Mouse (Mus musculus): ENCODE results near the gene Tsc22d4. TPM values are rescaled to one million over a fixed set of nuclear protein-coding genes. Genes with fewer than 3 reads are reported as not detected.
A peak's percentile ranks its signal among the peaks of the same experiment; 100 is the strongest.

The Tsc22d4 gene
- polyA plus RNA-seq, 2 experiments = 23.0 to 49.7 TPM

DNA sequence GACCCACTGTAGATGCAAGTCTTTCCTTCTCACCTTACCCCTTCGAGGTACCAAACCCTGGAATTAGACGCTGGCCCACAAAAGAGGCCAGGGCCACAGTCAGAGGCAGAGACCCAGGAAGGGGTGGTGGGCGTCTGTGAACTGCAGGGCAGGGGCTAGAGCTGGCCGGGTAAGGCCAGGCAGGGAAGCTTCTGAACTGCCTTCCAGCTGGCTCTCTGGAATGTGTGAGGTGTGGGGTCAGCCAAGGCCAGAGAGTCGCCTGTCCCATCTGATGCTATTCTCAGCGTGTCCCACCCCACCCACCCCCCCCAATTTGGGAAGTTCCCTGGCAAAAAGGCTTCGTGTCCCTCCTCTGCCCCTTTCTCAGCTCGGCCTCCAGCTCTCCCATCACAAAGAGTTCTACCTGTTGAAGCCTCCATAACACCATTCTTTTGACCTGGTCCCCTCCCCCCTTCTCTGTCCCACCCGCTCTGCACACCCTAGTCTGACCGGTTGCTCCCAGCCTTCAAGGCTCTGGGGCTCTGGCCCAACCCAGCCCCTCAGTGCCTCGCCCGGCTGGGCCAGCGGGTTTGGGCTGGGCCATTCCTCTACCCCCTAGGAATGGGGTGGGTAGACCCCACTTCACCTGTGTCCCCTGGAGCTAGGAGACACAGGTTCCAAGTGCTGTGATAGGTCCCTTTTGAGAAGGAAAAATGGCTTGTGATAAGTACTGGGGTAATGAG lies 7.7 kb downstream of the Tsc22d4 start:
- no peaks in the 10 kb centered on the region for H3K27me3 ChIP-seq (ENCODE audit: control insufficient read depth, insufficient read depth, low read length)
- no peak for DNase-seq (ENCODE audit: low read depth in 3 of 3, low spot score in 3 of 3)
- TF ChIP-seq CTCF (IDR thresholded peaks at IDR 0.05; ENCODE audit: low read depth) (no peak), EP300 (IDR thresholded peaks at IDR 0.05; ENCODE audit: low read depth) (no peak)
- H3K9me3 ChIP-seq (ENCODE audit: control insufficient read depth, low read length) = no peaks in the 10 kb centered on the region
- H3K9ac ChIP-seq (replicated peaks) = no peak overlapping the region
- WGBS (ENCODE audit: insufficient replicate concordance) = 84% methylated on average over 13 of the region's 13 CpGs
- H3K27ac ChIP-seq = no peak overlapping the region
- no peak overlapping the region for H3K4me3 ChIP-seq (ENCODE audit: insufficient read depth in 1 of 2, low read depth in 2 of 2, low read length in 2 of 2)
- H3K36me3 ChIP-seq (replicated peaks; ENCODE audit: control insufficient read depth, insufficient read depth, low read depth) = peaks cover 49% of the 10 kb centered on the region
- peaks cover 10 to 15% of the 10 kb centered on the region in 2 experiments for H3K4me1 ChIP-seq (replicated peaks; ENCODE audit: control insufficient read depth in 2 of 2, insufficient read depth in 2 of 2, low read length in 1 of 2)
- H3K4me2 ChIP-seq (ENCODE audit: low read depth) = no peak overlapping the region
- no peak for ATAC-seq (ENCODE audit: insufficient read depth)

DNA sequence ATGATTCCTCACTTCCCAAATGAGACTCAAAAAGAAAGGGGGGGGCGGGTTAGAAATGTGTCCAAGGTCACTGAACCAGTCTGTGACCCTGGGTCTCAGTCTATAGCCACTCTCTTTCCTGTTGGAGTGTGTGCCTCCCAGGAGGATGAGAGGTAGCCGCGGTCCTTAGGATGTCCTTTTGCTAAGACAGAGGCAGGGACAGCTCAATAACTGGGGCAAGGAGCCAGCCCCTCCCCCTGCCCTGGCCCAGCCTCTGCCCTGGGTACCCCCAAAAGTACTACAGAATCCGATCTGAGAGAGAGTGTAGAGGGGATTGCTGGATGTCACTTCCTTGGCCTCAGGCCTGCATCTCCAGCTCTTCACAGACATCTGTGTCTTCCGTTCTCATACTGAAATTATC lies 9.9 kb downstream of the Tsc22d4 start:
- no peak for ATAC-seq (ENCODE audit: insufficient read depth)
- H3K4me3 ChIP-seq (ENCODE audit: insufficient read depth in 1 of 2, low read depth in 2 of 2, low read length in 2 of 2) = no peak overlapping the region
- no peak overlapping the region for H3K27ac ChIP-seq
- no peak for DNase-seq (ENCODE audit: low read depth in 3 of 3, low spot score in 3 of 3)
- 85% methylated on average over 5 of the region's 5 CpGs for WGBS (ENCODE audit: insufficient replicate concordance)
- H3K27me3 ChIP-seq (ENCODE audit: control insufficient read depth, insufficient read depth, low read length) = no peaks in the 10 kb centered on the region
- no peak for TF ChIP-seq EP300 (IDR thresholded peaks at IDR 0.05; ENCODE audit: low read depth)
- H3K9ac ChIP-seq (replicated peaks) = no peak overlapping the region
- no peak overlapping the region for H3K4me2 ChIP-seq (ENCODE audit: low read depth)
- H3K9me3 ChIP-seq (ENCODE audit: control insufficient read depth, low read length) = no peaks in the 10 kb centered on the region
- no peaks in the 10 kb centered on the region for H3K4me1 ChIP-seq (replicated peaks; ENCODE audit: control insufficient read depth in 2 of 2, insufficient read depth in 2 of 2, low read length in 1 of 2)
- H3K36me3 ChIP-seq (replicated peaks; ENCODE audit: control insufficient read depth, insufficient read depth, low read depth) = peaks cover 59% of the 10 kb centered on the region

DNA sequence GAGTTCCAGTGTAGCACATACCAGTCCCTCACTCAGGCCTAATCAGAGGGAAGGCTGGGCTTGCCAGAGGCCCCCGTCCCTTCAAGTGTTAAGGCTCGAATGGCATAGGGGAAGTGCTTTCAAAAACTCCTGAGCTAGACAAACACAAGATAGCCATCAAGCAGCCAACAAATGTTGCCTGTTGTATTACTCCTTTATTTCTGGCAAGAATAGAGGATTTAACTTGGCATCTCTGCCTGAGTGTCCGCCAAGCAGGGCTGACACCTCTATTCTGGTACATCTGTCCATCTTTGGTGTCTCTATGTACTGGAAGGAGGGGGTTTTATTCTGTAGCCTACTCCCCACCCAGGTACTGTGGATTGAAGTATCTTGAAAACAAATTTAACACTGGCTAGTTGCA lies 10.6 kb downstream of the Tsc22d4 start:
- Histone ChIP-seq H3K9me3 (ENCODE audit: control insufficient read depth, low read length) (no peaks in the 10 kb centered on the region), H3K4me1 (replicated peaks; ENCODE audit: control insufficient read depth in 2 of 2, insufficient read depth in 2 of 2, low read length in 1 of 2) (no peaks in the 10 kb centered on the region), H3K4me2 (ENCODE audit: low read depth) (no peak overlapping the region), H3K27me3 (ENCODE audit: control insufficient read depth, insufficient read depth, low read length) (no peaks in the 10 kb centered on the region), H3K36me3 (replicated peaks; ENCODE audit: control insufficient read depth, insufficient read depth, low read depth) (peaks cover 53% of the 10 kb centered on the region), H3K4me3 (ENCODE audit: insufficient read depth in 1 of 2, low read depth in 2 of 2, low read length in 2 of 2) (no peak overlapping the region), H3K27ac (no peak overlapping the region), H3K9ac (replicated peaks) (no peak overlapping the region)
- WGBS (ENCODE audit: insufficient replicate concordance) = 61% methylated on average over 3 of the region's 3 CpGs
- ATAC-seq (ENCODE audit: insufficient read depth) = no peak
- DNase-seq (ENCODE audit: low read depth in 3 of 3, low spot score in 3 of 3) = no peak
- no peak for TF ChIP-seq EP300 (IDR thresholded peaks at IDR 0.05; ENCODE audit: low read depth)
- no peak for TF ChIP-seq CTCF (IDR thresholded peaks at IDR 0.05; ENCODE audit: low read depth)

DNA sequence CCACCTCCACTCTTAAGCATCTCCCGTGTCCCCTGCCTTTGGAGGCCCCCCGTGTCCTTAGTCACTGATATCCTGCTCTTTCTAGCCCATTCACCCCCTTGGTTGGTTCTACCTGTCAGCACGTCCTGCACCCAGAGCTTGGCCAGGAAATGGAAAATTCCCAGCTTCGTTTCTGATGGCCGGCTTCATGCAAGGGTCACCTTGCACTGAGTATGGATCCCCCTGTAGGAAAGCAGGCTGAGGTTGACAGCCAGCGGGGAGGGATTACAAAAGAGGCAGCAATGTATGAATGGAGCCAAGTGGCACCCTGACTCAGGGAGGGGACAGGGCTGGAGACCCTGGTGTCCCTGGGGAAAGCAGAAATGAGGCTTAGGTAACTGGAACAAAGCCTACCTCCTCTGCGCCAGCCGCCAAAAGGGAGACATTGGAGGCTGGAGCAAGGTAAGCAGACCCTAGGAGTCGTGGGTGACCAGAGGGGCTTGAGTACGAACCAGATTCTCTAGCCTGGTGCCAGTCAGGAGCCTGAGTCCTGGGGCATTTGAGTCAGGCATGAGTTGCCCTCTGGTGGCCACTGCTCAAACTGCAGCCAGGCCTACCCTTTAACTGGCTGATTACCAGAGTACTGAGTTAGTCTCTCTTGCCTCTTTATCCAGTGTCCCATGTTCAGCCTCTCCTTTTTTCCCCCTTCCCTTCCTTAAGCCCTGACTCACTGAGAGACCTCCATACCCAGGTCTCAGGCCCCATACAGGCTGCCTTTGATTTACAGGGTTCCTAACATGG lies 11.5 kb downstream of the Tsc22d4 start:
- WGBS (ENCODE audit: insufficient replicate concordance) = 54% methylated on average over 10 of the region's 10 CpGs
- H3K4me3 ChIP-seq (ENCODE audit: insufficient read depth in 1 of 2, low read depth in 2 of 2, low read length in 2 of 2) = no peak overlapping the region
- DNase-seq (ENCODE audit: low read depth in 3 of 3, low spot score in 3 of 3) (peak in 2 of 3 experiments; percentile 65 to 71), ATAC-seq (ENCODE audit: insufficient read depth) (peak; percentile 47)
- no peaks in the 10 kb centered on the region for H3K9me3 ChIP-seq (ENCODE audit: control insufficient read depth, low read length)
- H3K9ac ChIP-seq (replicated peaks) = no peak overlapping the region
- H3K27me3 ChIP-seq (ENCODE audit: control insufficient read depth, insufficient read depth, low read length) = no peaks in the 10 kb centered on the region
- no peaks in the 10 kb centered on the region for H3K4me1 ChIP-seq (replicated peaks; ENCODE audit: control insufficient read depth in 2 of 2, insufficient read depth in 2 of 2, low read length in 1 of 2)
- no peak overlapping the region for H3K4me2 ChIP-seq (ENCODE audit: low read depth)
- H3K36me3 ChIP-seq (replicated peaks; ENCODE audit: control insufficient read depth, insufficient read depth, low read depth) = peaks cover 49% of the 10 kb centered on the region
- H3K27ac ChIP-seq = no peak overlapping the region
- no peak for TF ChIP-seq EP300 (IDR thresholded peaks at IDR 0.05; ENCODE audit: low read depth)
- TF ChIP-seq CTCF (IDR thresholded peaks at IDR 0.05; ENCODE audit: low read depth) = peak; percentile 98

DNA sequence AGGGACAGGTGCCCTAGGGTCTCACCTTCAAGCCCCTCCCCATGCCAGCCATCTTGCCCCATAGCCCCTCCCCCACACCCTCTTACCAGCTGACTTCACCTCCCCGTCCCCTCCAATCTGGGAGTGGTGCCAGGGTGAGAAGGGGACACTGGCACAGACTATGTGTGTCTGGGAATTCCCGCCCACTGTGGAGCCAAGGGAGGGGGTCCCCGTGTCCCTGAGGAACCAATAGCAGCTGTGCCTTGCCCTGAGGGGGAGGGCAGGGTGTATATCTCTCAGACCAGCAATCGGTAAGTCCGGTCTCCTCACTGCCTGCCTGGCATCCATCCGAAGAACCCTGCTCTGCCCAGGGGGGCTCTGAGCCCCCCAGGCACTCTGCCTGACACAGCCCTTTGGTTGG lies 12.4 kb downstream of the Tsc22d4 start:
- ATAC-seq (ENCODE audit: insufficient read depth) = no peak

More for the DNA sequence above, 12.4 kb downstream of the Tsc22d4 start:
- no peaks in the 10 kb centered on the region for H3K27me3 ChIP-seq (ENCODE audit: control insufficient read depth, insufficient read depth, low read length)
- H3K9me3 ChIP-seq (ENCODE audit: control insufficient read depth, low read length) = no peaks in the 10 kb centered on the region
- 79% methylated on average over 6 of the region's 6 CpGs for WGBS (ENCODE audit: insufficient replicate concordance)
- H3K9ac ChIP-seq (replicated peaks) = no peak overlapping the region
- H3K27ac ChIP-seq = no peak overlapping the region
- no peak overlapping the region for H3K4me3 ChIP-seq (ENCODE audit: insufficient read depth in 1 of 2, low read depth in 2 of 2, low read length in 2 of 2)
- DNase-seq (ENCODE audit: low read depth in 3 of 3, low spot score in 3 of 3) = no peak
- H3K4me1 ChIP-seq (replicated peaks; ENCODE audit: control insufficient read depth in 2 of 2, insufficient read depth in 2 of 2, low read length in 1 of 2) = no peaks in the 10 kb centered on the region
- peaks cover 46% of the 10 kb centered on the region for H3K36me3 ChIP-seq (replicated peaks; ENCODE audit: control insufficient read depth, insufficient read depth, low read depth)
- H3K4me2 ChIP-seq (ENCODE audit: low read depth) = no peak overlapping the region
- TF ChIP-seq CTCF (IDR thresholded peaks at IDR 0.05; ENCODE audit: low read depth) (no peak), EP300 (IDR thresholded peaks at IDR 0.05; ENCODE audit: low read depth) (no peak)
